Mouse (Mus musculus): Measurements from ENCODE around the gene Dip2a.

- TF ChIP-seq POLR2A (IDR thresholded peaks at IDR 0.05; ENCODE audit: insufficient read depth, low read length), result no peak
- TF ChIP-seq CTCF (IDR thresholded peaks at IDR 0.05; ENCODE audit: low read depth, low read length), result no peak
These were observed 46.1 kb upstream of the Dip2a start for GRCm38 (mm10) chr10:76391166-76391565.

Data from ES-Bruce4 (cell line).